Mouse (Mus musculus) liver, embryonic 16.5 days (tissue): ENCODE measurements around the gene Gse1. TPM values are rescaled to one million over a fixed set of nuclear protein-coding genes. Genes with fewer than 3 reads are reported as not detected.

Experiments used
- ATAC-seq: fragments of 200-750 bp; cut with Nextera tagmentation; 2 replicates; pipeline ENCODE4 v1.8.0; 2017; ENCODE audit warnings: low read depth, mild to moderate bottlenecking, moderate number of reproducible peaks, moderate library complexity
- H3K27ac ChIP-seq: fragments of 300-500 bp; sonication (generic); 2 replicates; pipeline ENCODE4 v1.5.1; 2014; ENCODE audit warnings: mild to moderate bottlenecking, low read length
- H3K27me3 ChIP-seq: fragments of 300-500 bp; sonication (generic); 2 replicates; pipeline ENCODE4 v1.6.1; 2014; ENCODE audit warnings: low read depth, low read length, mixed read lengths; ENCODE audit not compliant: control insufficient read depth, insufficient read depth
- H3K36me3 ChIP-seq: fragments of 300-500 bp; sonication (generic); 2 replicates; pipeline ENCODE4 v1.6.1; 2014; ENCODE audit warnings: mild to moderate bottlenecking; ENCODE audit not compliant: control insufficient read depth, insufficient read depth
- H3K4me1 ChIP-seq: fragments of 300-500 bp; sonication (generic); 2 replicates; pipeline ENCODE4 v1.6.1; 2014; ENCODE audit warnings: low read depth, low read length, mixed read lengths; ENCODE audit not compliant: control insufficient read depth
- H3K4me2 ChIP-seq: fragments of 300-500 bp; sonication (generic); 2 replicates; pipeline ENCODE4 v1.6.1; 2014; ENCODE audit warnings: low read depth, low read length, mixed read lengths
- H3K4me3 ChIP-seq: fragments of 300-500 bp; sonication (generic); 2 replicates; pipeline ENCODE4 v1.5.1; 2014; ENCODE audit warnings: low read depth, mild to moderate bottlenecking, low read length
- H3K9ac ChIP-seq: fragments of 300-500 bp; sonication (generic); 2 replicates; pipeline ENCODE4 v1.6.1; 2014; ENCODE audit warnings: low read depth, low read length
- H3K9me3 ChIP-seq: fragments of 300-500 bp; sonication (generic); replicated peaks from 2 replicates; pipeline ENCODE4 v1.6.1; 2016; ENCODE audit warnings: low read length; ENCODE audit not compliant: control insufficient read depth
- WGBS: fragments of 180-500 bp; shearing (Covaris S2); extraction: QIAGEN DNeasy Blood & Tissue Kit; methylation state at CpG from one replicate; pipeline ENCODE4 v1.1.7; 2014; ENCODE audit not compliant: insufficient replicate concordance; 5-methylcytosine and 5-hydroxymethylcytosine counted together
- polyA plus RNA-seq: library from polyadenylated mRNA; unstranded; fragments of >200 nt; fragmentation: Nextera tagmentation; extraction: Ambion mirVana; gene quantifications from 2 replicates; pipeline ENCODE4 v1.2.1, GENCODE M21; 2015

The Gse1 gene
- polyA plus RNA-seq, 1 experiment from 2014 or later = 9.5 TPM

- Histone ChIP-seq H3K4me2 (no peak overlapping the region), H3K36me3 (peaks cover 100% of the 10 kb centered on the region), H3K4me1 (peaks cover 8% of the 10 kb centered on the region), H3K4me3 (no peak overlapping the region), H3K27me3 (no peaks in the 10 kb centered on the region), H3K27ac (no peak overlapping the region; the same call in 1 of the 2 replicates), H3K9ac (no peak overlapping the region), H3K9me3 (no peaks in the 10 kb centered on the region)
- WGBS = 67% methylated on average over 21 of the region's 21 CpGs
- no peak for ATAC-seq
Measured at GRCm38 (mm10) chr8:120572534-120572933, 344.3 kb downstream of the Gse1 start.

GRCm38 (mm10) chr8:120573866-120574265 is 345.6 kb downstream of the Gse1 start:
- no peak overlapping the region for H3K9ac ChIP-seq
- peaks cover 8% of the 10 kb centered on the region for H3K4me1 ChIP-seq
- H3K27me3 ChIP-seq = no peaks in the 10 kb centered on the region
- no peak overlapping the region for H3K4me3 ChIP-seq
- 85% methylated on average over 11 of the region's 11 CpGs for WGBS
- no peak overlapping the region for H3K27ac ChIP-seq
- no peak for ATAC-seq
- peaks cover 100% of the 10 kb centered on the region for H3K36me3 ChIP-seq
- H3K9me3 ChIP-seq = no peaks in the 10 kb centered on the region
- H3K4me2 ChIP-seq = no peak overlapping the region

GRCm38 (mm10) chr8:120574941-120575340 is 346.7 kb downstream of the Gse1 start:
- Histone ChIP-seq H3K9me3 (no peaks in the 10 kb centered on the region), H3K27ac (no peak overlapping the region), H3K4me1 (peaks cover 8% of the 10 kb centered on the region), H3K4me3 (no peak overlapping the region), H3K4me2 (no peak overlapping the region), H3K27me3 (no peaks in the 10 kb centered on the region), H3K36me3 (peaks cover 99% of the 10 kb centered on the region), H3K9ac (no peak overlapping the region)
- ATAC-seq = no peak
- 82% methylated on average over 19 of the region's 19 CpGs for WGBS

GRCm38 (mm10) chr8:120575801-120576200 is 347.5 kb downstream of the Gse1 start:
- 75% methylated on average over 9 of the region's 9 CpGs for WGBS
- ATAC-seq = peak; percentile 17; the same call in 1 of the 2 replicates

GRCm38 (mm10) chr8:120577821-120578220 is 349.6 kb downstream of the Gse1 start:
- Histone ChIP-seq H3K9ac (no peak overlapping the region), H3K4me1 (peaks cover 8% of the 10 kb centered on the region), H3K27ac (no peak overlapping the region), H3K27me3 (no peaks in the 10 kb centered on the region), H3K4me2 (no peak overlapping the region), H3K9me3 (no peaks in the 10 kb centered on the region), H3K36me3 (peaks cover 87% of the 10 kb centered on the region), H3K4me3 (no peak overlapping the region)
- no peak for ATAC-seq
- 92% methylated on average over 17 of the region's 17 CpGs for WGBS

More at GRCm38 (mm10) chr8:120575801-120576200, 347.5 kb downstream of the Gse1 start:
- Histone ChIP-seq H3K4me3 (no peak overlapping the region), H3K4me1 (peaks cover 8% of the 10 kb centered on the region), H3K27me3 (no peaks in the 10 kb centered on the region), H3K27ac (no peak overlapping the region), H3K9me3 (no peaks in the 10 kb centered on the region), H3K9ac (no peak overlapping the region), H3K36me3 (peaks cover 96% of the 10 kb centered on the region), H3K4me2 (no peak overlapping the region)

- Histone ChIP-seq H3K27me3 (no peaks in the 10 kb centered on the region), H3K27ac (no peak overlapping the region), H3K9ac (no peak overlapping the region), H3K9me3 (no peaks in the 10 kb centered on the region), H3K4me2 (no peak overlapping the region), H3K4me1 (peaks cover 4% of the 10 kb centered on the region), H3K36me3 (peaks cover 66% of the 10 kb centered on the region), H3K4me3 (no peak overlapping the region)
- 86% methylated on average over 8 of the region's 8 CpGs for WGBS
- no peak for ATAC-seq
Measured at GRCm38 (mm10) chr8:120580336-120581000, 352.2 kb downstream of the Gse1 start.

- H3K4me1 ChIP-seq = no peaks in the 10 kb centered on the region
- WGBS = 88% methylated on average over 12 of the region's 12 CpGs
- H3K9me3 ChIP-seq = no peaks in the 10 kb centered on the region
- H3K27ac ChIP-seq = no peak overlapping the region
- ATAC-seq = no peak
- no peak overlapping the region for H3K4me3 ChIP-seq
- H3K4me2 ChIP-seq = no peak overlapping the region
- peaks cover 58% of the 10 kb centered on the region for H3K36me3 ChIP-seq
- no peak overlapping the region for H3K9ac ChIP-seq
- H3K27me3 ChIP-seq = no peaks in the 10 kb centered on the region
Measured at GRCm38 (mm10) chr8:120581329-120581728, 353.1 kb downstream of the Gse1 start.

GRCm38 (mm10) chr8:120581811-120582210 is 353.6 kb downstream of the Gse1 start:
- Histone ChIP-seq H3K9ac (no peak overlapping the region), H3K4me2 (no peak overlapping the region), H3K4me1 (no peaks in the 10 kb centered on the region; the same call in 1 of the 2 replicates), H3K27ac (no peak overlapping the region), H3K4me3 (no peak overlapping the region), H3K9me3 (no peaks in the 10 kb centered on the region), H3K36me3 (peaks cover 53% of the 10 kb centered on the region), H3K27me3 (no peaks in the 10 kb centered on the region)
- 84% methylated on average over 8 of the region's 8 CpGs for WGBS
- ATAC-seq = no peak

- H3K27me3 ChIP-seq = no peaks in the 10 kb centered on the region
Measured at GRCm38 (mm10) chr8:120585521-120585920, 357.3 kb downstream of the Gse1 start.

More at GRCm38 (mm10) chr8:120585521-120585920, 357.3 kb downstream of the Gse1 start:
- no peak overlapping the region for H3K27ac ChIP-seq
- no peak overlapping the region for H3K4me3 ChIP-seq
- peaks cover 21% of the 10 kb centered on the region for H3K4me1 ChIP-seq
- H3K4me2 ChIP-seq = no peak overlapping the region
- H3K9me3 ChIP-seq = no peaks in the 10 kb centered on the region
- peaks cover 17% of the 10 kb centered on the region for H3K36me3 ChIP-seq
- 88% methylated on average over 10 of the region's 10 CpGs for WGBS
- ATAC-seq = no peak
- no peak overlapping the region for H3K9ac ChIP-seq
